Mouse (Mus musculus) C2C12 (cell line): Measurements from ENCODE around the gene Vps45.

Experiments
- CEBPB ChIP-seq: IDR thresholded peaks from one replicate; pipeline ENCODE4 v1.6.1; 2011; ENCODE audit warnings: low read depth, mild to moderate bottlenecking, control low read depth, moderate library complexity
- CTCF ChIP-seq: IDR thresholded peaks from one replicate; pipeline ENCODE4 v1.5.1; 2011; ENCODE audit not compliant: control insufficient read depth, insufficient read depth, insufficient read length
- FOSL1 ChIP-seq: IDR thresholded peaks from one replicate; pipeline ENCODE4 v1.8.0; 2011; ENCODE audit warnings: mild to moderate bottlenecking, low read length; ENCODE audit not compliant: poor library complexity, insufficient read depth, severe bottlenecking
- MAX ChIP-seq: IDR thresholded peaks from one replicate; pipeline ENCODE4 v1.6.1; 2011; ENCODE audit warnings: mild to moderate bottlenecking, control low read depth
- MYOG ChIP-seq: IDR thresholded peaks from one replicate; pipeline ENCODE4 v1.6.1; 2011; ENCODE audit not compliant: control insufficient read depth, insufficient read length; ENCODE audit errors: extremely low read depth
- USF1 ChIP-seq: IDR thresholded peaks from one replicate; pipeline ENCODE4 v1.6.1; 2011; ENCODE audit warnings: low read depth, mild to moderate bottlenecking, control low read depth, moderate library complexity

DNA sequence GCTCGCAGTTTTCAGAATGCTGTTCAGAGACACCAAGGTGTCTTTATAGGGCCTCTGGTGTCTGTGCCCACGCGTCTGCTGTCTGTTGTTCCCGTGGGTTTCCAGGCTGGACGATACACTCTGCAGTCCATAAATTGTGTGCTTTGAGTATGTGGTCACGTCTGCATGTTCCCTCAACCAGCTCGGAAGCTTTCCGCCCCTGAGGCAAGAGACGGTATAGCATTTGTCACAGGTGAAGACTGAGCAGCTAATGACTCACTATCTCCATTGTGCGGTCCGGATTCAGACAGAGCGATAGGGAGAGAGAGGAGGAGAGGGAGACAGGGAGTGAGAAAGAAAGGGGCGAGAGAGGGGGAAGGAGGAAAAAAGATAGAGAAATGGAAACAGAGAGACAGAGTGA, 35.2 kb upstream of the Vps45 start:
- TF ChIP-seq CTCF: no peak
- no peak for TF ChIP-seq CEBPB
- no peak for TF ChIP-seq MAX
- TF ChIP-seq MYOG: no peak
- TF ChIP-seq FOSL1: no peak
- TF ChIP-seq USF1: no peak
